Mouse (Mus musculus): ENCODE data around the gene Mrpl47. TPM values are rescaled to one million over a fixed set of nuclear protein-coding genes. Genes with fewer than 3 reads are reported as not detected.

Gene Mrpl47
- total RNA-seq, 1 experiment from 2014 or later: 30.9 TPM

DNA sequence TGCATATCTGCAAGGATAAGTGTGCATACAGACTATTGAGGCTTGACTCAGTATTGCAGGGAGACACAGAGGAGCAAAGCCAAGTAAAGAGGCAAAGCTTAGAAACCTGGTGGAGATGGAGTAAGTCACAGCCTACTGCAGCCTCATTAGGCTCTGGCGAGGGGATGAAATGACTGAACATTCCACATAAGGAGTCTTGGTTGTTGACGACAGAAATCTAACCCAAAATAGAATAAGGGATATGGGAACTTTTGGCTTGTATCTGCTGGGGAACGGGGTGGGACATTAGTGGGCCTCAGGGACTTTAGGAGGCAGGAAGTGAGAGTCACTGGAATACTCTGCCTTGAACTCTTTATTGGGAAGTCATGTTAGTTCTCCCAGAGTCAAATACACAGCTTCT lies 52.8 kb downstream of the Mrpl47 start:
- no peak for ATAC-seq (replicated peaks in 1 of 2; ENCODE audit: insufficient read depth in 1 of 2, low FRiP score in 2 of 2, low TSS enrichment in 1 of 2, low read depth in 1 of 2, poor library complexity in 2 of 2, severe bottlenecking in 2 of 2)

DNA sequence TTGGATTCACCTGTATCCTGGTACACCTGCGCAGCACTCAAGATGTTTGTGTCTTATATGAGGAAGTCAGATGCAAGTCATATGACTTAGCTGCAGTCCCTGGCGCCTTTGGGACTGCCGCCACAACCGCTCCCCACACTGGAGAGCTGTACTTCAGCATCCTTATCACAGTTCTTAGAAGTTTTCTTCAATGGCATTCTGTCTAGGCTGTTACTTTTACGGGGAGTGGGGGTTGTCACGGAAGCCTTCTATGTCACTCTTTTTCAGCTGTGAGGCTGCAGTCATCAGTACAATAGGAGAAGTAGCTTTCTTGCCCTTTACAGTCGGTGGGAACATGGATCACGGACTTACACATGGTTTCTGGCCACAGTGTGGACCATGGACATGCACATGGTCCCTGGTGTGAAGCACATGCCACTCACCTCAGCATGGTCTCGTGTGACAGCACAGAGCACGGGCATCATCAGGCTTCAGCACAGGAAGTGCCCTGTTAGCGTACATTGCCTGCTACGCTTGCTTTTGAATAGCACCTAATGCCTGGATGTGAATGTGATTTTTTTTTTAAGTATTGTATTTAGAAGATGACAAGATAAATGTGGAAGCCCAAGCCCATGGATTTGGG lies 54.4 kb downstream of the Mrpl47 start:
- ATAC-seq (replicated peaks in 1 of 2; ENCODE audit: insufficient read depth in 1 of 2, low FRiP score in 2 of 2, low TSS enrichment in 1 of 2, low read depth in 1 of 2, poor library complexity in 2 of 2, severe bottlenecking in 2 of 2): no peak

DNA sequence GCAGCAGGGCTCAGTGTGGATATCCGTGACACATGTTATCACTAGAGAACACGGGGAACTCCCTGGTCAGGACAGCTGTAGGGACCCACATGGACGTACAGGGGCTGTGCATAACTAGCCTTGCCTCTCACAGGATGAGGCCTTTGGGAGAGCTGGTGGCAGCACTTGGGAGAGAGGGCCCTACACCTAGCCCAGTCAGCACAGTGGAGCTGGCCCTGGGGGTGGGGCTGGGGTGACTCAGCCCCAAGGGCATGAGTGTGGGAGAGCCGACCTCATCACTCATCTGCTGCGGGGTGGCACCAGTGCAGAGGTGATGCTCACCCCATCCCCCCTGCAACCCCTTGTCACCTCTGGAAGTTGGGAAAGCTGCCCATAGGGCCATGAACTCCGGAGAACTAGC lies 61.0 kb downstream of the Mrpl47 start:
- ATAC-seq (replicated peaks in 1 of 2; ENCODE audit: insufficient read depth in 1 of 2, low FRiP score in 2 of 2, low TSS enrichment in 1 of 2, low read depth in 1 of 2, poor library complexity in 2 of 2, severe bottlenecking in 2 of 2): no peak

Other genes with a start within 250 kb of the Mrpl47 start
- gene Kcnmb3, start 245.4 kb downstream of the Mrpl47 start, total RNA-seq (2017): not detected in 2 replicates
- 45.7 and 72.5 TPM in 2 replicates for gene Zfp639, start 227.3 kb downstream of the Mrpl47 start, total RNA-seq (2017)
- gene Mfn1, start 208.1 kb downstream of the Mrpl47 start, total RNA-seq (2017): 36.2 and 37.8 TPM in 2 replicates
- gene Gnb4, start 121.0 kb downstream of the Mrpl47 start, total RNA-seq (2017): 15.7 and 20.7 TPM in 2 replicates
- gene Actl6a, start 31.3 kb downstream of the Mrpl47 start, total RNA-seq (2017): 86.2 and 86.5 TPM in 2 replicates
- 86.4 and 127 TPM in 2 replicates for gene Ndufb5, start 615 bp downstream of the Mrpl47 start, total RNA-seq (2017)
- 0.69 TPM in 1 of 2 replicates, not detected in the other for gene Usp13, start 79.9 kb upstream of the Mrpl47 start, total RNA-seq (2017)

Data from hematopoietic stem cell, adult 5-6 weeks (primary cell).